Mouse (Mus musculus): Measurements from ENCODE around the gene Pagr1b. TPM values are rescaled to one million over a fixed set of nuclear protein-coding genes. Genes with fewer than 3 reads are reported as not detected.

Gene Pagr1b
- total and polyA plus RNA-seq, 3 experiments, result 0.39 to 4.5 TPM; not detected in 1

- TF ChIP-seq MXI1 (IDR thresholded peaks at IDR 0.05; ENCODE audit: low read depth, low read length) (peak; percentile 55), UBTF (IDR thresholded peaks at IDR 0.05; ENCODE audit: borderline replicate concordance, insufficient read depth, low read depth, low read length) (peak; percentile 72; the same call in 1 of the 2 replicates), MEF2A (IDR thresholded peaks at IDR 0.05; ENCODE audit: extremely low read depth, insufficient replicate concordance, low read depth, low read length, poor library complexity, severe bottlenecking) (no peak), GATA1 (IDR thresholded peaks at IDR 0.05; ENCODE audit: low read depth, low read length) (no peak), MAX (IDR thresholded peaks at IDR 0.05; ENCODE audit: low read length) (peak; percentile 41)
Observed at GRCm38 (mm10) chr7:127016486-127016938, 228 bp upstream of the Pagr1b start (continued).

- Histone ChIP-seq H3K79me2 (ENCODE audit: control insufficient read depth, insufficient read depth, low read length, poor library complexity) (peaks cover 36% of the 10 kb centered on the region), H3K36me3 (ENCODE audit: control insufficient read depth in 1 of 2, insufficient read depth in 2 of 2, low read length in 2 of 2) (peaks cover 0 to 10% of the 10 kb centered on the region in 2 experiments; a peak in 2 of 4 replicates), H3K27me3 (ENCODE audit: control insufficient read depth in 1 of 2, insufficient read depth in 2 of 2, low read length in 2 of 2) (no peaks in the 10 kb centered on the region), H3K9me3 (replicated peaks; ENCODE audit: insufficient read depth, low read length) (no peaks in the 10 kb centered on the region), H3K4me1 (ENCODE audit: control insufficient read depth in 1 of 2, insufficient read depth in 2 of 2, low read length in 2 of 2) (peaks cover 0 to 12% of the 10 kb centered on the region in 2 experiments; a peak in 3 of 4 replicates), H3K27ac (ENCODE audit: control insufficient read depth, low read depth, low read length) (peak overlapping the region; percentile 96), H3K4me3 (ENCODE audit: control insufficient read depth in 1 of 2, insufficient read depth in 1 of 2, low read depth in 2 of 2, low read length in 2 of 2) (peak overlapping the region; percentile 68 to 99), H3K9ac (ENCODE audit: control insufficient read depth, low read depth, low read length, poor library complexity, severe bottlenecking) (peak overlapping the region; percentile 99)
- no peak for TF ChIP-seq JUND (IDR thresholded peaks at IDR 0.05; ENCODE audit: low read depth, low read length)
- peak; percentile 52 for TF ChIP-seq TBP (IDR thresholded peaks at IDR 0.05; ENCODE audit: low read depth, low read length)
- no peak for TF ChIP-seq USF1 (IDR thresholded peaks at IDR 0.05; ENCODE audit: low read depth, low read length)
- no peak for TF ChIP-seq HCFC1 (IDR thresholded peaks at IDR 0.05; ENCODE audit: low read depth, low read length)
- TF ChIP-seq MYC (IDR thresholded peaks at IDR 0.05; ENCODE audit: low read depth, low read length), result 0 out of 2 replicates have a peak, but pooled peaks have one; percentile 42
- peak; percentile 67 for DNase-seq (ENCODE audit: low read depth, low spot score)
Observed at GRCm38 (mm10) chr7:127016081-127016480, 203 bp downstream of the Pagr1b start.

GRCm38 (mm10) chr7:127014993-127015392 lies 1.3 kb downstream of the Pagr1b start:
- peaks cover 0 to 15% of the 10 kb centered on the region in 2 experiments; a peak in 3 of 4 replicates for H3K4me1 ChIP-seq (ENCODE audit: control insufficient read depth in 1 of 2, insufficient read depth in 2 of 2, low read length in 2 of 2)
- H3K27ac ChIP-seq (ENCODE audit: control insufficient read depth, low read depth, low read length), result no peak overlapping the region
- TF ChIP-seq CHD2 (IDR thresholded peaks at IDR 0.05; ENCODE audit: low read length) (no peak), BHLHE40 (IDR thresholded peaks at IDR 0.05; ENCODE audit: borderline replicate concordance, low read depth, low read length) (no peak), E2F4 (IDR thresholded peaks at IDR 0.05; ENCODE audit: borderline replicate concordance, low read depth, low read length) (no peak), MXI1 (IDR thresholded peaks at IDR 0.05; ENCODE audit: low read depth, low read length) (no peak), MYC (IDR thresholded peaks at IDR 0.05; ENCODE audit: low read depth, low read length) (no peak), TBP (IDR thresholded peaks at IDR 0.05; ENCODE audit: low read depth, low read length) (no peak), MAFK (IDR thresholded peaks at IDR 0.05; ENCODE audit: borderline replicate concordance, low read depth, low read length) (no peak), ZNF384 (IDR thresholded peaks at IDR 0.05; ENCODE audit: low read depth, low read length) (no peak), CHD1 (IDR thresholded peaks at IDR 0.05; ENCODE audit: low read depth, low read length) (no peak), KAT2A (conservative IDR thresholded peaks at IDR 0.05; ENCODE audit: low read depth, low read length) (no peak), ZKSCAN1 (IDR thresholded peaks at IDR 0.05; ENCODE audit: low read depth, low read length) (no peak), RAD21 (IDR thresholded peaks at IDR 0.05; ENCODE audit: low read depth, low read length) (no peak), MAZ (IDR thresholded peaks at IDR 0.05; ENCODE audit: low read depth, low read length) (no peak), SIN3A (IDR thresholded peaks at IDR 0.05; ENCODE audit: low read length) (no peak)
- no peaks in the 10 kb centered on the region for H3K9me3 ChIP-seq (replicated peaks; ENCODE audit: insufficient read depth, low read length)
- no peak overlapping the region; the same call in 1 of the 2 replicates for H3K9ac ChIP-seq (ENCODE audit: control insufficient read depth, low read depth, low read length, poor library complexity, severe bottlenecking)
- H3K4me3 ChIP-seq (ENCODE audit: control insufficient read depth in 1 of 2, insufficient read depth in 1 of 2, low read depth in 2 of 2, low read length in 2 of 2), result no peak overlapping the region
- H3K36me3 ChIP-seq (ENCODE audit: control insufficient read depth in 1 of 2, insufficient read depth in 2 of 2, low read length in 2 of 2), result peaks cover 0 to 16% of the 10 kb centered on the region in 2 experiments; a peak in 2 of 4 replicates
- no peaks in the 10 kb centered on the region for H3K27me3 ChIP-seq (ENCODE audit: control insufficient read depth in 1 of 2, insufficient read depth in 2 of 2, low read length in 2 of 2)
- peaks cover 36% of the 10 kb centered on the region for H3K79me2 ChIP-seq (ENCODE audit: control insufficient read depth, insufficient read depth, low read length, poor library complexity)
- DNase-seq (ENCODE audit: low read depth, low spot score), result no peak
